Comparison of ENCODE assay signal across 1 mouse cellular context in the genomic region with DNA sequence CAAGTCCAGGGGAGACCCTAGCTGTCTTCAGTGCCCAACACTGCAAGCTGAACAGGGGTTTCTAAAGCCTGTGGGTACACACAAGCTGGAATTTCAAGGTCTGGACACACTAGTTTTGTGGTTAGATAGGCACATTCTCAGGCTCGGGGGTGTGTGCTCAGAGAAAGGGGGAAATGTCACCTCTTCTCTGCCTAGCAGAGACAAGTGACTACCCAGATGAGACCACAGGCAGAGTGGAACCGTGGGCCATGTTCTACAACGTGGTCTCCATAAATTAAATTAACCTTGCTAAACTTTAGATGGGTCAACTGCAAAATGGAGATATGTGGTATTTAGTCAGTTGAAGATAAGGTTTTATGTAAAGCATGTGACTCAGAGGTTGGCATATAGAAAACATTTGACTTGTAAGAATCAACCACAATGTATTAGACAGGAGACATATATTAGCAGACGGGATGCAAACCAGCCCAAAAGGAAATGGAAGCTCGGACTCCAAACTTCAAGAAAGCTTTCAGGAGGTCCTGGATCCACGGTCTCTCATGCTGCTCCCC.
TF ChIP-seq lines count a peak whose summit lies in the region.

No protein-coding gene starts in this region.

TF ChIP-seq in MEL, 35 proteins besides CTCF, POLR2A, EP300 and RAD21 (continued from another document):
- TF ChIP-seq RCOR1 (IDR thresholded peaks at IDR 0.05; ENCODE audit: low read depth, low read length) (0 out of 2 replicates have a peak, but pooled peaks have one; percentile 4), TBP (IDR thresholded peaks at IDR 0.05; ENCODE audit: low read depth, low read length) (no peak), ZNF384 (IDR thresholded peaks at IDR 0.05; ENCODE audit: low read depth, low read length) (no peak), ETS1 (IDR thresholded peaks at IDR 0.05; ENCODE audit: low read depth, low read length) (0 out of 2 replicates have a peak, but pooled peaks have one; percentile 51), GATA1 (IDR thresholded peaks at IDR 0.05; ENCODE audit: low read depth, low read length) (peak; percentile 71), JUND (IDR thresholded peaks at IDR 0.05; ENCODE audit: low read depth, low read length) (no peak), MXI1 (IDR thresholded peaks at IDR 0.05; ENCODE audit: low read depth, low read length) (peak; percentile 73), SMC3 (IDR thresholded peaks at IDR 0.05; ENCODE audit: low read depth, low read length) (no peak), MEF2A (IDR thresholded peaks at IDR 0.05; ENCODE audit: extremely low read depth, insufficient replicate concordance, low read depth, low read length, poor library complexity, severe bottlenecking) (no peak), MYC (IDR thresholded peaks at IDR 0.05; ENCODE audit: low read depth, low read length) (peak; percentile 63; the same call in 1 of the 2 replicates), E2F4 (IDR thresholded peaks at IDR 0.05; ENCODE audit: borderline replicate concordance, low read depth, low read length) (no peak)
